Mouse (Mus musculus) layer of hippocampus, adult 11-12 months (tissue): Measurements from ENCODE around the gene Slc31a2.
A peak's percentile ranks its signal among the peaks of the same experiment; 100 is the strongest.

Experiments used
- DNase-seq: peaks from one replicate; pipeline ENCODE4 v3.0.0; 2022; ENCODE audit warnings: low spot score

The Slc31a2 gene

DNA sequence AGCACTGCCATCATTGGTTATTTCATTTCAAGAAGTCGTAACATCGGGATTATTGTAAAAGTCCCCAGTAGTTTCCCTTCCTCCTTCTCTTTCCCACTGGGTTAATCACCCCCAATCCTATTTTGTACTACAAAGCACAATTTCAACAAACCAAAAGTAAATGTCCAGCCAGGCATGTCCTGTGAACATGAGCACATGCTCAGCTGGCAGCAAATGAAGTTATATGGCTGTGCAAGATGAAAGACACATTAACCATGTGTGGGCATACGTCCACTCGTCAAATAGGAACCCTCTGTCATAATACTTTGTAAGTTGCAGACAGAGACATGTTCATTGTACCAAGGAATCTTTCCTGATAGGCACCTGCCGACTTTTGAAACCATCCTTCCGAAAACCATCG, 20.6 kb downstream of the Slc31a2 start:
- no peak for DNase-seq

GRCm38 (mm10) chr4:62285576-62285975, 23.2 kb downstream of the Slc31a2 start:
- DNase-seq = no peak

DNA sequence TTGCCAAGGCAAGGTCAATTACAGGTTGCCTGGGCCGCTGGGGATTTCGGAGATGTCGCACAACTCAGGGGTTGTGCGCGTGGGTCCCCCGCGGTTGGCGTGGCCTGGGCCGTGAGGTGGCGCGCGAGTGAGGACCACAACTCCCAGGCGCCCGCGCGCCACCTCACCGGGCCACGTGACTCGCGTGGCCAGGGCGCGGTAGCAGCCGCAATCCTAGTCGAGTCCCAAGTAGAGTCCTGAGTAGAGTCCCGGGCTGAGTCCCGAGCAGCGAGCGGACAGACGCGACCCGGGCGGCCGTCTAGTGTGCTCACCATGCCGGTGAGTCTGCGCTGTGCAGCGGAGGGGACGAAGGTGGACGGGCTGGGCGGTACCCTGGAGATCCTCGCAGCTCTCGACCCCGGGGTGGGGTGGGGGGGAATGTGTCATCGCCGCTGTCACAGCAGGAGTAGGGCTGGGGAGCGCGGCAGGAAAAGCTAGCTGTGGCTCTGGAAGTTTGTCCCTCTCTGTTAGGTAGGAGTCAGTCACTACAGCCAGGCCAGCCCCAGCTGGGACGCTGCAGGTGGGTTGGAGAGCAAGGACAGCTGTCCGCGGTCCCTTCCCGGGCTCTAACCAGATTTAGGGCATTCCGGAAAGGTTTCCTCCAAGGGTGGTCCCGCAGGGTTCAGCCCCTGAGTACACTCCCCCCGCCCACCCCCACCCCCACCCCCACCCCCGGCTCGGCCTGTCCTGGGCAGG, 24.1 kb downstream of the Slc31a2 start:
- peak; percentile 86 for DNase-seq

GRCm38 (mm10) chr4:62286992-62287900, 24.9 kb downstream of the Slc31a2 start:
- DNase-seq = no peak

DNA sequence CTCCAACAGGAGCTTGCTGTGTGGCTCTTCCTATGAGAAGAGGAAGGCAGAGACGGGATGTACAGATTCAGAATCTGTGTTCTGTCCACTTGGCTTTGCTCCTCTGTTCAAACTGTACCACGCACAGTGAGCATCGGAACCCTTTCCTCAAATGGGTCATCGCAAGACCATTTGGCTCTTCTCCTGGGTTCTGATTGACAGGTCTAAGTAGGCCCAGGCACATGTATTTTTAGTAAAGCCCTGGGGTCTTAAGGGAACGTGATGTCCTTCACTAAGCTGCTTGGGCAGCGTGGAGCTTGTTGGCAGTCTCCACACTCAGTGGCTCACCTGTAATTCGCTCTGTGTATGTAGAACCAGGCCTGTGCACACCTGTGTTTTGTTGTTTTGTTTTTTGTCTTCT, 26.9 kb downstream of the Slc31a2 start:
- DNase-seq = no peak

- no peak for DNase-seq
These were observed 28.6 kb downstream of the Slc31a2 start for GRCm38 (mm10) chr4:62290816-62291505.

GRCm38 (mm10) chr4:62292461-62293180, 30.3 kb downstream of the Slc31a2 start:
- DNase-seq = no peak

GRCm38 (mm10) chr4:62293219-62293861, 31.0 kb downstream of the Slc31a2 start:
- no peak for DNase-seq

DNA sequence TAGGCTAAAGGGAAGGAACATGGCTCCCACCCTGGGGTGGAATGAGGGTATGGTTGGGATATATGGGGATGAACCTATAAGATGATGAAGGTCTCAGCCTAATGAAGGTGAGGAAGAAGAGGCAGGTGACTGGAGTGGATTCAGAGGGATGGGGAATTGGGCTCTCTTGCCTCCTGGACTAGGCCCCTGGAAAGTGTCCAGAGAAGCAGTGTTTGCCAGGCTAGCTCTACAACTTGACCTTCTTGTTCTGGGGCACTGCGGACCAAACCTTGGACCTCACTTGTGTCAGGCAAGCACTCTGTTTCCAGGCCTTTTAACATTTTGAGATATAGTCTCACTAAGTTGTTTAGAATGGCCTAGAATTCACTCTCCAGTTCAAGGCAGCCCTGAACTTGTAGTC, 32.4 kb downstream of the Slc31a2 start:
- no peak for DNase-seq

GRCm38 (mm10) chr4:62297280-62298130, 35.1 kb downstream of the Slc31a2 start:
- DNase-seq = no peak

DNA sequence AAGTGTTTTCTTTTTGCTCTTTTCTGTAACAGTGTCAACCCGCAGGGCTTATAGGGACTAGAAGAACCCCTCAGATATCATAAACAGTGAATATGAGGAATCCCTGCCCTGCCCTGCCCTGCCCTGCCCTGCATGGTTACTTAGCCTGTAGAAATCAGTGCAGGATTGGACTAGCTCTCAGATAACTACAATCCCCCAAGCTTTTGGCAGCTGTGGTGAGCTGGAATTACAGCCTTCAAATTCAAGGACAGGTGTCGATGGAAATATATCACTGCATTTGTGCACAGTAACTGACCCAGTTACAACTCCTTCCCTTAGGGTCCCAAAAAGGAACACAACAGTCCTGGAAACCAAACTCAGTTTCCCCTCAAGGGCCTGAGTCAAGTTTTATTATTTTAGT, 37.6 kb downstream of the Slc31a2 start:
- no peak for DNase-seq

DNA sequence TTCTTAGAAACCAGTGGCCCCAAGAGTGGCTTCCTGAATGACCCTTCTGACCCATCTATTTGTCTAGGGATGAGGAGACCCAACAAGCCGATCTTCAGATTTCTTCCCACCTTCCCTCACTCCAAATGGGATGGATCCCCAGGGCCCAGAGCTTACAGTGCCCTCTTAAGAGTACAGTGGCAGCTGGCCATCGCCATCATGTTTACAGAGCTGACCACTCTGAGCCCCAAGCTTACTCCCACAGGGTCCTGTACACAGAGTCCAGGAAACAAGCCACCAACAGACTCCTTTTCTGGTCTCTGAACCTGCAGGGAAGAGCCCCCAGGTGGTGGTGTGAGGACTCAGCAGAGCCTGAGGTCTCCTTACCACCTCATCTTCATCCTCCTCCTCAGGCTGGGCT, 40.4 kb downstream of the Slc31a2 start:
- DNase-seq = no peak

GRCm38 (mm10) chr4:62303288-62303687, 40.9 kb downstream of the Slc31a2 start:
- DNase-seq = no peak

- no peak for DNase-seq
These were observed 43.9 kb downstream of the Slc31a2 start for GRCm38 (mm10) chr4:62306301-62306700.

DNA sequence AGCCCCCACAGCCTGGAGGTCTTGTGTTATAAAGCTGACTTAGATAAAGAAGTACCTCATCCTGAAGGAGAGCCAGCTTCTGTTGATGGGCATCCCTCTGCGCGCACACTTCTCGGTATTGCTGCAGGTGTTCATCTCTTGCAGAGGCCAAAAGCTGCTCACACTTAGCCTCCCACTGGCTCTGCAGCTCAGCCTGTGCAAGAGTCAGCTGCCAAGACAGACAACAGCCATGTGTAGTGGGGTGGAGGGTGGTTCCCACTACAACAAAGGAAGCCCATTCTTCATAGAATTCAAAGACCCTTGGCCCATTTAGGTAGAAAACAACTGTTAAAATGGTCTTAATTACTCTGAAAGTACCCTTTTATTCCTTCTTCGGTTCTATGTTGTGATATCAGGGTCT, 44.5 kb downstream of the Slc31a2 start:
- no peak for DNase-seq

DNA sequence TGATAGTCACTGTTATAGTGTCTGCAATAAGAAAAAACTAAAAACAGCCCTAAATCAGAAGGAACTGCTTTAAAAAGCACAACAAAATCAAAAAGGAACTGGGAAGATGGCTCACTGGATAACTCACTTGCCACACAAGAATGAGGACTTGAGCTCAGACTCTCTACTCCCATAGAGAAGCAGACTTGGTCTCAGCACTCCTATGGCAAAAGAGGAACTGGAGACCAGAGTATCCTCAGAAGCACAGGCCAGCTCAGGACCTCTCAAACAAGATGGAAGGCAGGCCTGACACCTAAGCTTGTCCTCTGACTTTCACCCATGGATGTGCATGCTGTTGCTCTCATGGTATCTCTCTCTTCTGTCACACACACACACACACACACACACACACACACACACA, 46.0 kb downstream of the Slc31a2 start:
- DNase-seq = no peak

GRCm38 (mm10) chr4:62312821-62313220, 50.5 kb downstream of the Slc31a2 start:
- no peak for DNase-seq

DNA sequence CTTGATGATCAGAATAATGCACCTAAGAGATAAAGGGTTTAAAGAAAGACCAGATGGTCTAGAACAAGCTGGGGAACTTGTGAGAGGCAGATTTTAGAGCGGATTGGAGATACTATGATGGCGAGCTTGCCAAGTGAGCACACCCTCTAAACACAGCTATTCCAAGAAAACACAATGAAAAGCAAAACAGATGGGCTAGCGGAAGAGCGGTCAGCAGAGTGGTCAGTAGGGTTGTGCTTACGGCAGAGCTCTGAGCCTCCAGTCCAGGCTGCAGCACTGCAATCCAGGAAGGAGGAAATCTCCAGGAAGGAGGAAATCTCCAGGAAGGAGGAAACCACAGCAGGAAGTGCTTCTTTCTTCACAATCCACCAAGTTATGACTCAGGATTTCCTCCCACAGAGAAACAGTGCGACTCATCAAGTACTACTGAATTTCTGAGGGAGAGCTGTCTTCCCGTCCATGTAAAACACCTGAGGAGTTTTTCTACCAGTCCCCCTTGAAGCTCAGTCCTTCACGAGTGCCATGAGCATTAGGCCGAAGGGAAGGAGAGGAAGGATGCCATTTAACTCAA, 51.4 kb downstream of the Slc31a2 start:
- no peak for DNase-seq

DNA sequence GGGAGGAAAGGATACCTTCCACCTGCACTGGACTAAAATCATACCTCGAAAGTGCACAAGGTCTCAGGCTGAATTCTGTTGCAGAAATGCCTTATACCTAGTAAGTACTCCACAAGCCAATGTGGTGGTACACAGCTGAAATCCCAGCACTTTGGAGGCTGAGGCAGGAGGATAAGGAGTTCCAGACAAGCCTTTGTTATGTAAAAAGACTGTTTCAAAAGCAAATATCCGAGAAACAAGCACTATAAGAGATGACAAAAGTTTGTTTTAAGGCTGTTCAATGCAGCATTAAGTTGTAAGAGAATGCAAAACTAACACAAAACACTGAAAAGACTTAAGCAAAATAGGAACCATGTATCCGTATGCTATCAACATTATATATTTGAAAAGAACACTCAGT, 52.2 kb downstream of the Slc31a2 start:
- no peak for DNase-seq

GRCm38 (mm10) chr4:62316456-62316855, 54.1 kb downstream of the Slc31a2 start:
- DNase-seq = no peak
